Mouse (Mus musculus): Measurements from ENCODE around the gene Atp6v0a2.
"Not testable (repeated sequence)": the region's sequence is repeated elsewhere in the genome, so short reads cannot be mapped to it uniquely, and the experiment has no call there.

Atp6v0a2 gene

GRCm38 (mm10) chr5:124628448-124629363, at the start of gene Atp6v0a2:
Gene Atp6v0a2, plus strand, starts transcription at chr5:124628576.
- ATAC-seq (ENCODE audit: insufficient number of reproducible peaks, low FRiP score, low TSS enrichment) = peak; percentile 96

GRCm38 (mm10) chr5:124578633-124579317, 49.6 kb upstream of the Atp6v0a2 start, which contains the start of the genes Eif2b1 and Gtf2h3:
Gene Eif2b1, minus strand, starts transcription at chr5:124579131.
Gene Gtf2h3, plus strand, starts transcription at chr5:124579140.
- ATAC-seq (ENCODE audit: insufficient number of reproducible peaks, low FRiP score, low TSS enrichment) = peak; percentile 90; the same call in 1 of the 2 replicates

- ATAC-seq (ENCODE audit: insufficient number of reproducible peaks, low FRiP score, low TSS enrichment) = no peak
These were observed 45.9 kb upstream of the Atp6v0a2 start for GRCm38 (mm10) chr5:124582515-124582914.

GRCm38 (mm10) chr5:124592768-124593167, 35.6 kb upstream of the Atp6v0a2 start:
- no peak for ATAC-seq (ENCODE audit: insufficient number of reproducible peaks, low FRiP score, low TSS enrichment)

GRCm38 (mm10) chr5:124598224-124599174, 29.9 kb upstream of the Atp6v0a2 start:
- peak; percentile 100 for ATAC-seq (ENCODE audit: insufficient number of reproducible peaks, low FRiP score, low TSS enrichment)

- not testable (repeated sequence) for ATAC-seq (ENCODE audit: insufficient number of reproducible peaks, low FRiP score, low TSS enrichment)
These were observed 28.6 kb upstream of the Atp6v0a2 start for GRCm38 (mm10) chr5:124599726-124600125.

- ATAC-seq (ENCODE audit: insufficient number of reproducible peaks, low FRiP score, low TSS enrichment) = no peak
These were observed 26.0 kb upstream of the Atp6v0a2 start for GRCm38 (mm10) chr5:124602349-124602748.

- ATAC-seq (ENCODE audit: insufficient number of reproducible peaks, low FRiP score, low TSS enrichment) = no peak
These were observed 24.1 kb upstream of the Atp6v0a2 start for GRCm38 (mm10) chr5:124604296-124604695.

GRCm38 (mm10) chr5:124605041-124605622, 23.2 kb upstream of the Atp6v0a2 start:
- no peak for ATAC-seq (ENCODE audit: insufficient number of reproducible peaks, low FRiP score, low TSS enrichment)

GRCm38 (mm10) chr5:124610965-124611364, 17.4 kb upstream of the Atp6v0a2 start:
- ATAC-seq (ENCODE audit: insufficient number of reproducible peaks, low FRiP score, low TSS enrichment) = no peak

- no peak for ATAC-seq (ENCODE audit: insufficient number of reproducible peaks, low FRiP score, low TSS enrichment)
These were observed 13.7 kb upstream of the Atp6v0a2 start for GRCm38 (mm10) chr5:124614709-124615108.

- no peak for ATAC-seq (ENCODE audit: insufficient number of reproducible peaks, low FRiP score, low TSS enrichment)
These were observed 9.7 kb upstream of the Atp6v0a2 start for GRCm38 (mm10) chr5:124618711-124619110.

GRCm38 (mm10) chr5:124621362-124621761, 7.0 kb upstream of the Atp6v0a2 start:
- no peak for ATAC-seq (ENCODE audit: insufficient number of reproducible peaks, low FRiP score, low TSS enrichment)

- no peak for ATAC-seq (ENCODE audit: insufficient number of reproducible peaks, low FRiP score, low TSS enrichment)
These were observed 5.5 kb upstream of the Atp6v0a2 start for GRCm38 (mm10) chr5:124622890-124623289.

- no peak for ATAC-seq (ENCODE audit: insufficient number of reproducible peaks, low FRiP score, low TSS enrichment)
These were observed 4.1 kb upstream of the Atp6v0a2 start for GRCm38 (mm10) chr5:124624291-124624690.

- no peak for ATAC-seq (ENCODE audit: insufficient number of reproducible peaks, low FRiP score, low TSS enrichment)
These were observed 1.3 kb downstream of the Atp6v0a2 start for GRCm38 (mm10) chr5:124629641-124630040.

GRCm38 (mm10) chr5:124631685-124632084, 3.3 kb downstream of the Atp6v0a2 start:
- no peak for ATAC-seq (ENCODE audit: insufficient number of reproducible peaks, low FRiP score, low TSS enrichment)

- no peak for ATAC-seq (ENCODE audit: insufficient number of reproducible peaks, low FRiP score, low TSS enrichment)
These were observed 4.1 kb downstream of the Atp6v0a2 start for GRCm38 (mm10) chr5:124632461-124632860.

GRCm38 (mm10) chr5:124633425-124633824, 5.0 kb downstream of the Atp6v0a2 start:
- ATAC-seq (ENCODE audit: insufficient number of reproducible peaks, low FRiP score, low TSS enrichment) = no peak

- not testable (repeated sequence) for ATAC-seq (ENCODE audit: insufficient number of reproducible peaks, low FRiP score, low TSS enrichment)
These were observed 6.7 kb downstream of the Atp6v0a2 start for GRCm38 (mm10) chr5:124635068-124635467.

All from cerebellum, adult (tissue).